Mouse (Mus musculus) cortical plate, adult 2 months (tissue): ENCODE measurements around the gene Plscr2.

Experiments
- CTCF ChIP-seq: fragments of 200-500 bp; IDR thresholded peaks from 2 replicates; pipeline ENCODE4 v1.5.1; 2011; ENCODE audit warnings: mild to moderate bottlenecking, control low read depth, low read length; ENCODE audit not compliant: insufficient read depth; ENCODE audit errors: extremely low read depth
- POLR2A ChIP-seq: fragments of 200-500 bp; IDR thresholded peaks from 2 replicates; pipeline ENCODE4 v1.6.1; 2011; ENCODE audit warnings: mild to moderate bottlenecking, low read length, control low read depth; ENCODE audit not compliant: insufficient read depth; ENCODE audit errors: extremely low read depth

DNA sequence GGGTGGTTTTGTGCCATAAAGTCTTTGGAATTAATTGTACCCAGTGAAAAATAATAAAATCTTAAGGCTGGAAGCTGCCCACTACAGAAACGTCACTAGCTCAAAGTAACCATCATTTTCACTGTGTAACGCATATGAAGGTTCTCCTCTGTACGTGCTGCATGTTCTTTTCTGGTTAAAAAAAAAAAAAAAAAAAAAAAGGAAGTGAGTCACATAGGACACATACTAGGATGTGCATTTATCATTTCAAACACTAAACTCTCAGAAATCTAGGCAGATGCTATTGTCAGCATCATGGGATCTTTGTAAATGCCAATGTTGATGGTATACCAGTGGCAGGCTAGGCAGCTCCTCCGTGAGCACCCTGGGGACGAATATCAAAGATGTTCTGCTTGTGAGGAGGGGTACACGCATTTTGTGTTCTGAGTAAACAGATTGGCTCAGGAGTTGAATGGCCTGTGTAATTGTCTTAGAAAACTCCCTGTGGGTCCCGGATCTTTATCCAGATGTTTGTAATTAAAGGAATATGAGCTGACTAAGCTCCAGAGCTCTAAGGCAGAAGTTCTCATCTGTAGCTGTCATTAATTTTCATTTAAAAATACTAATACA is 7.3 kb downstream of the Plscr2 start:
- TF ChIP-seq POLR2A (no peak), CTCF (no peak)
